Mouse (Mus musculus) liver, postnatal 0 days (tissue): Measurements from ENCODE around the gene Fam198a. TPM values are rescaled to one million over a fixed set of nuclear protein-coding genes. Genes with fewer than 3 reads are reported as not detected.

Experiments used
- ATAC-seq: fragments of 200-750 bp; cut with Nextera tagmentation; 2 replicates; pipeline ENCODE4 v1.8.0; 2017; ENCODE audit warnings: mild to moderate bottlenecking, moderate library complexity
- DNase-seq: peaks from one replicate; pipeline ENCODE4 v3.0.0-alpha.2; 2016
- H3K27ac ChIP-seq: fragments of 300-500 bp; sonication (generic); 2 replicates; pipeline ENCODE4 v1.5.1; 2014; ENCODE audit warnings: antibody characterized with exemption, moderate library complexity, mild to moderate bottlenecking, low read depth
- H3K27me3 ChIP-seq: fragments of 300-500 bp; sonication (generic); 2 replicates; pipeline ENCODE4 v1.6.1; 2014; ENCODE audit warnings: low read length, control low read depth, mixed read lengths; ENCODE audit not compliant: insufficient read depth
- H3K36me3 ChIP-seq: fragments of 300-500 bp; sonication (generic); replicated peaks from 2 replicates; pipeline ENCODE4 v1.6.1; 2014; ENCODE audit warnings: mild to moderate bottlenecking, control low read depth, low read length, moderate library complexity, mixed read lengths; ENCODE audit not compliant: insufficient read depth
- H3K4me1 ChIP-seq: fragments of 300-500 bp; sonication (generic); 2 replicates; pipeline ENCODE4 v1.6.1; 2014; ENCODE audit warnings: antibody characterized with exemption, mild to moderate bottlenecking, control low read depth; ENCODE audit not compliant: insufficient read depth
- H3K4me2 ChIP-seq: fragments of 300-500 bp; sonication (generic); 2 replicates; pipeline ENCODE4 v1.6.1; 2014; ENCODE audit warnings: low read depth, mild to moderate bottlenecking, low read length, moderate library complexity, mixed read lengths
- H3K4me3 ChIP-seq: fragments of 300-500 bp; sonication (generic); 2 replicates; pipeline ENCODE4 v1.5.1; 2014; ENCODE audit warnings: low read depth, low read length
- H3K9ac ChIP-seq: fragments of 300-500 bp; sonication (generic); replicated peaks from 2 replicates; pipeline ENCODE4 v1.6.1; 2014; ENCODE audit warnings: mild to moderate bottlenecking, moderate library complexity
- H3K9me3 ChIP-seq: fragments of 300-500 bp; sonication (generic); 2 replicates; pipeline ENCODE4 v1.6.1; 2016; ENCODE audit warnings: mild to moderate bottlenecking, control low read depth, low read length, mixed read lengths
- CTCF ChIP-seq: sonication (generic); IDR thresholded peaks from 2 replicates; pipeline ENCODE4 v1.5.1; 2016; ENCODE audit warnings: antibody characterized with exemption, low read depth
- EP300 ChIP-seq: IDR thresholded peaks from 2 replicates; pipeline ENCODE4 v1.6.1; 2016; ENCODE audit warnings: antibody characterized with exemption, low read depth, mild to moderate bottlenecking
- WGBS: fragments of 180-500 bp; shearing (Covaris S2); extraction: QIAGEN DNeasy Blood & Tissue Kit; methylation state at CpG from one replicate; pipeline ENCODE4 v1.1.7; 2014; ENCODE audit not compliant: insufficient replicate concordance; 5-methylcytosine and 5-hydroxymethylcytosine counted together
- polyA plus RNA-seq: library from polyadenylated mRNA; unstranded; fragments of >200 nt; fragmentation: Nextera tagmentation; extraction: Ambion mirVana; gene quantifications from 2 replicates; pipeline ENCODE4 v1.2.1, GENCODE M21; 2015

Fam198a gene
- polyA plus RNA-seq, 1 experiment from 2014 or later: 0.32 TPM

DNA sequence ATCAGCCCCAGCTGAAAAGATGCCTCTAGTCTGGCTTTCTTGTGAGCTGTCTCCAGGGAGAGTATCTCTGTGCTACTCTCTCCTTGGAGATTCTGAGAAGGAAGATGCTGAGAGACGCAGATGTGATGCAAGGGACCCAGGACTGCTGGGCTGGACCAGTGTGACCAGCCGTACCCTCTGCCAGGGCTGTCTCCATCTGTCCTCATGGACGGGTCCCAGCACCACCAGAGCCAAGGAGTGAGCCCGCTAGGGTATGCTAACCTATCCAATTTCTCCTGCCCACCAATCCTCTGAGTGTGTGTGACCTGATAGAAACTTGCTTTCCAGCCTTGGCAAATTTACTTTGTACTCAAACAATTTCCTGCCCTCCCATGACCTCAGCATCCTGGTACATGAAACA, 38.0 kb upstream of the Fam198a start:
- WGBS: 81% methylated on average over 4 of the region's 4 CpGs
- ATAC-seq (peak; percentile 21), DNase-seq (no peak)
- H3K9ac ChIP-seq: 0 out of 2 replicates have a peak overlapping the region, but pooled peaks have one; percentile 16
- peaks cover 7% of the 10 kb centered on the region; the same call in 1 of the 2 replicates for H3K4me1 ChIP-seq
- no peaks in the 10 kb centered on the region for H3K36me3 ChIP-seq
- H3K27ac ChIP-seq: peak overlapping the region; percentile 90; the same call in 1 of the 2 replicates
- 0 out of 2 replicates have a peak overlapping the region, but pooled peaks have one; percentile 38 for H3K4me3 ChIP-seq
- H3K4me2 ChIP-seq: peak overlapping the region; percentile 60
- TF ChIP-seq EP300: no peak
- no peak for TF ChIP-seq CTCF
- H3K9me3 ChIP-seq: no peaks in the 10 kb centered on the region
- no peaks in the 10 kb centered on the region for H3K27me3 ChIP-seq

DNA sequence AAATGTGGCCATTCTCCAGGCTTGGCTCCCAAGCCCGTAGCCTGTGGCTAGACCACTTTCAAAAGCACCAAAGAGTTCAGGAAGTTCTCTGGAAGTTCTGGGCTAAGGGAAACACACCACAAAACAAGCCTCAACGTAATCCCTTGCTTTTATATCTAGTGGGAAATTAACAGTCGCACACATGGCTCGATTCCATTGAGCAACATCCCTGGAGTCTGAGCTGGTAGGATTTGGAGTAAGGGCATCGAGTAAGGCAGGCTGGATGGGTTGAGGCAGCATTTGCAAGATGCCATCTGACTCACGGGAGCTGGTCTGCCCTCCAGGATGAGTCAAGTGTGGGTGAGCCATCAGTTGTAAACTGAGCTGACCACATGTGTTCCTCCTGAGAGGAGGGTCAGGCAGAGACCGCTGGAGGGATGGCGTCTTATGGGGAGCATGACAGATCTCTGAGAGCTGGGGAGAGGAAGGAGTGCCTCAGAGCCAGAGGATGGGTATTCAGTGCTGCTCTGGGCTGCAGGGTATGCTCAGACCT, 36.5 kb upstream of the Fam198a start:
- ATAC-seq (no peak), DNase-seq (no peak)
- Histone ChIP-seq H3K9ac (peak overlapping the region; percentile 65), H3K4me3 (peak overlapping the region; percentile 38), H3K4me1 (peaks cover 7% of the 10 kb centered on the region; the same call in 1 of the 2 replicates), H3K27me3 (no peaks in the 10 kb centered on the region), H3K27ac (peak overlapping the region; percentile 90), H3K36me3 (no peaks in the 10 kb centered on the region), H3K9me3 (no peaks in the 10 kb centered on the region), H3K4me2 (peak overlapping the region; percentile 60)
- TF ChIP-seq EP300 (no peak), CTCF (no peak)
- WGBS: 64% methylated on average over 8 of the region's 8 CpGs

DNA sequence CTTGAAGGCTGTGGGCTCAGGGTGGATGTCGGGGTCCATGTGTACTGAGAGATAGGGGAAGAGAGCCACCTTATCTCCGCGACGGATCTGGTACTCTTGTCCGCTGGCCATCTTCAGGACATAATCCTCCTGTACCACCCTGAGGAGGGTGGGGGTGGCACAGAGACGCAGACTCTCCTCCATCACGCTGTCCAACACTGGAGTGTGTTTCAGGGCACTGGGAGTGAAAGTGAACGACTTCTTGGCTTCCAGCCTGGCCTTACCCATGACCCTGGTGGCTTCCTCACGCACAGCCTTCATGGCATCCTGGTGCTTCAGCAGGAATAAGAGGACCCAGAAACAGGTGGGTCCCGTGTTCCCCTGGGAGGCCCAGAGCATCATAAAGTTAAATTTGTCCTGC, 35.7 kb upstream of the Fam198a start:
- Histone ChIP-seq H3K27me3 (no peaks in the 10 kb centered on the region), H3K4me3 (peak overlapping the region; percentile 38), H3K4me2 (peak overlapping the region; percentile 60), H3K9me3 (no peaks in the 10 kb centered on the region), H3K27ac (peak overlapping the region; percentile 90), H3K9ac (peak overlapping the region; percentile 65), H3K4me1 (peaks cover 7% of the 10 kb centered on the region; the same call in 1 of the 2 replicates), H3K36me3 (no peaks in the 10 kb centered on the region)
- TF ChIP-seq EP300 (no peak), CTCF (no peak)
- DNase-seq (no peak), ATAC-seq (no peak)
- WGBS: 75% methylated on average over 10 of the region's 10 CpGs

DNA sequence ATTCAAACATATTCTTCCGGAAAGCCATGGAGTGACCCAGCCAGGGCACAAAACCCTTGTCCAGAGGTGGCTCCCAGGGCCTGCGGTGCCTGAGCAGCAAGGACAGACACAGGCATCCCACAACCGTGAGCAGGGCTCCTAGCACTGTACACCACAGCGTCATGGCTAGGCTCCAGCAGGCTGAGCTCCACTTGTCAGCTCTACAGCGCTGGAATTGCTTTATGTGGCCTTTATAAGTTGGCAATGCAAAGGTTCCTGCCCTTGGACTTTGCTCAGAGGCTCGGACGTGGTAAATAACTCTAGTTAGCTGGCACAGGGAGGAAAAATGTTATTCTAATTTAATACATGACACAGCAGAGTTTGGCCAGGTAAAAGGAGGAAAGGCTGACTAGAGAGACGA, 34.7 kb upstream of the Fam198a start, which contains the start of gene Cyp8b1:
Gene Cyp8b1 (minus strand): TSS at position 204 of the 400 bp plus-strand sequence.
- TF ChIP-seq CTCF (no peak), EP300 (peak; percentile 63)
- peak within 1 kb of the TSS; percentile 60 for H3K4me2 ChIP-seq
- H3K27ac ChIP-seq: peak within 1 kb of the TSS; percentile 90
- peaks cover 7% of the 10 kb centered on the region; the same call in 1 of the 2 replicates for H3K4me1 ChIP-seq
- peak; percentile 75 for ATAC-seq
- H3K27me3 ChIP-seq: no peaks in the 10 kb centered on the region
- peak within 1 kb of the TSS; percentile 65 for H3K9ac ChIP-seq
- H3K4me3 ChIP-seq: peak within 1 kb of the TSS; percentile 38
- peak; percentile 72 for DNase-seq
- H3K36me3 ChIP-seq: no peaks in the 10 kb centered on the region
- no peaks in the 10 kb centered on the region for H3K9me3 ChIP-seq
- 58% methylated on average over 8 of the region's 8 CpGs for WGBS

DNA sequence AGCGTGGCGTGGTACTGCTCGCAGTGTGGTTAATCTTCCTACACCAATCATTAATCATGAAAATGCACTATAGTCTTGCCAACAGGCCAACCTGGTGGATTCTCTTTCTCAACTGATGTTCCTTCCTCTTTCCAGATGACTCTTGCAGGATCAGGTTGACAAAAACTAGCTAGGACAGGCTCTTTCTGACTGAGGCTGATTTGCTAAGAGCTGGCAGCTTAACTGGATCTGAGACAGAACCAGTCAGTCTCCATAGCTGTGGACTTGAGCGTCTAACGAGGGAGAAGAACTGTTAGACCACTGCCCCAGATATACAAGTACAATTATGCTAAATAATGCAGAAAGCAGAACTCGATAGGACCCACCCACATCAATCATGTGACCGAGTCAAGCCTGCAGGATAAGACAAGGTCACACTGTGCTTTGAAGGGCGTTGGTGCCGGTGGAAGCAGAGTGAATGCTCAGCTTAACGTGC, 31.7 kb upstream of the Fam198a start:
- Histone ChIP-seq H3K4me1 (peaks cover 5% of the 10 kb centered on the region), H3K27me3 (no peaks in the 10 kb centered on the region), H3K4me2 (no peak overlapping the region), H3K36me3 (no peaks in the 10 kb centered on the region), H3K9me3 (no peaks in the 10 kb centered on the region), H3K27ac (no peak overlapping the region), H3K4me3 (no peak overlapping the region), H3K9ac (no peak overlapping the region)
- 35% methylated on average over 10 of the region's 10 CpGs for WGBS
- DNase-seq (peak; percentile 35), ATAC-seq (no peak)
- no peak for TF ChIP-seq EP300
- no peak for TF ChIP-seq CTCF

DNA sequence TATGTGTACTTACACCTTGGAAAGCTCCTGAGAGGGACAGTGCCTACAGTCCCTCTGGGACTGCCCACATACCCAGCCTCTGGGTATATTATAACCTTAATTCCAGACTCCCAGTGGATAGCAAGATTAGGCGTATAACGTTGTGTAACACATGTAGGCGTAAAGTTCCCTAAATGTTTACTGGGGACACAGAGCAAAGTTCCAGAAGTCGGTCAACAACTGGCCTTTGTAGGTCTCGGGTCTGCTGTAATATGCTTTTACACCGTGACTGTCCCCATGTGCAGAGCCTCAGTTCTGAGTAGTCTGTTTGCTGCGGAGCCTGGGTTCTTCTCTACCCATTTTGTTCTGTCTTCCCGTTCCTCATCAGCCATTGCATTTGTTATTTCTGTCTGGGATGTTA, 27.3 kb upstream of the Fam198a start:
- Histone ChIP-seq H3K9me3 (no peaks in the 10 kb centered on the region), H3K27me3 (no peaks in the 10 kb centered on the region), H3K4me3 (no peak overlapping the region), H3K27ac (peak overlapping the region; percentile 92), H3K9ac (peak overlapping the region; percentile 44), H3K4me1 (peaks cover 41% of the 10 kb centered on the region), H3K4me2 (peak overlapping the region; percentile 49), H3K36me3 (no peaks in the 10 kb centered on the region)
- ATAC-seq: peak; percentile 84
- no peak for TF ChIP-seq CTCF
- peak; percentile 64; the same call in 1 of the 2 replicates for TF ChIP-seq EP300
- WGBS: 52% methylated on average over 8 of the region's 8 CpGs
- DNase-seq: no peak
